Mouse (Mus musculus): ENCODE measurements around the gene Spaca7. TPM values are rescaled to one million over a fixed set of nuclear protein-coding genes. Genes with fewer than 3 reads are reported as not detected.
"Not testable (repeated sequence)": the region's sequence is repeated elsewhere in the genome, so short reads cannot be mapped to it uniquely, and the experiment has no call there.

Spaca7 gene
- polyA plus RNA-seq, 1 experiment = not detected

- Histone ChIP-seq H3K4me1 (ENCODE audit: control insufficient read depth) (no peaks in the 10 kb centered on the region), H3K36me3 (ENCODE audit: control insufficient read depth) (no peaks in the 10 kb centered on the region), H3K9me3 (ENCODE audit: control insufficient read depth, low read length) (no peaks in the 10 kb centered on the region), H3K4me3 (replicated peaks) (no peak overlapping the region), H3K27me3 (ENCODE audit: control insufficient read depth) (peaks cover 2% of the 10 kb centered on the region; the same call in 1 of the 2 replicates)
- TF ChIP-seq TAL1 (IDR thresholded peaks at IDR 0.05; ENCODE audit: low read length) (no peak), GATA1 (IDR thresholded peaks at IDR 0.05; ENCODE audit: low read length) (no peak)
Measured at GRCm38 (mm10) chr8:12548680-12549079, 24.1 kb upstream of the Spaca7 start.

DNA sequence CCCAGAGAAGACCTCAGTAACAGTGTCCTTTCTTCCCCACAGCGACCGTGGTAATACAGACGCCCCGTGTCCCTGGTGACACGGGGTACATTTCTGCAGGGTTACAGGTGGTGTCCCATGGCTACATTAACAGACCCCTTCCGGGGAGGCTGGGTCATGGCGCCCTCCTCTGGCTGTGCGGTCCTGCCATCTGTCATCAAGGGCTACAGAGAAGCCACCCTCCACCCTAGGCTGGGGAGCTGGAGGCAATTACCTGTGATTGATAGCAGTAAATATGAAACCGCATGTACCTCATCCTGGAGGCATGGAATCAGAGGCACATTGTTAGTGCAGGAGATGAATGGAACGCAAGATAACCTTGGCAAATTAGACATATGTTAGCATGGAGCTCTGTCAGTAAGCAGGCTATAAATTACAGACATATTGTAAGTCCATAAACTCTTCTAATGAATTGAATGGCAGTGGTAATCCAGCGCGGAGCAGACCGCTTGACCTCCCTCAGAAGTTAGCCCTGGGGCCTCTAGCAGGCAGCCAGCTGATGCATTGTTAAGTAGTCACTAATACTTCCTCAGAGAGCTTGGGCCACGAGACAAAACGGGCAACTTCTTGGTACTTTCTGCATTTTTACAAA, 17.2 kb upstream of the Spaca7 start:
- H3K4me1 ChIP-seq (ENCODE audit: control insufficient read depth) = no peaks in the 10 kb centered on the region
- no peaks in the 10 kb centered on the region for H3K36me3 ChIP-seq (ENCODE audit: control insufficient read depth)
- TF ChIP-seq GATA1 (IDR thresholded peaks at IDR 0.05; ENCODE audit: low read length) = no peak
- no peak for TF ChIP-seq TAL1 (IDR thresholded peaks at IDR 0.05; ENCODE audit: low read length)
- H3K4me3 ChIP-seq (replicated peaks) = no peak overlapping the region
- no peaks in the 10 kb centered on the region for H3K9me3 ChIP-seq (ENCODE audit: control insufficient read depth, low read length)
- no peaks in the 10 kb centered on the region for H3K27me3 ChIP-seq (ENCODE audit: control insufficient read depth)

DNA sequence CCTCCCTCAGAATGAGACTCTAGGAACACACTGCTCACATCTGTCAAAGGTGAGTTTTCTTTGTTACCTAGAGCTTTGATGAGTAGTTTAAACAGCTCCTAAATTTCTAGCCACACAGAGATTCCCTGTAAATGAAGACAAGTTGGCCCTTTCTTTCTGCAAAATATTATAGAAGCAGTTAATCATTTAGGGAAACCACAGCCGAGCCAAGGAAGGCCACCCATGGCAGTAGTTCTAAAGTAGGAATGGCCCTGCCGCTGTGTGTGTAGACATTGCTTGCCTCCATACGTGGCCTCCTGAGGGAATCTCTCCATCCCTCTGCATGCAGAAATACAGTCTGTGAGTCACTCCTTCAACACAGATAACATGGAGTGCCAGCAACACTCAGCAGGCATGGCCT, 14.0 kb upstream of the Spaca7 start:
- H3K9me3 ChIP-seq (ENCODE audit: control insufficient read depth, low read length) = no peaks in the 10 kb centered on the region
- no peaks in the 10 kb centered on the region for H3K4me1 ChIP-seq (ENCODE audit: control insufficient read depth)
- H3K27me3 ChIP-seq (ENCODE audit: control insufficient read depth) = peaks cover 4% of the 10 kb centered on the region; the same call in 1 of the 2 replicates
- no peaks in the 10 kb centered on the region for H3K36me3 ChIP-seq (ENCODE audit: control insufficient read depth)
- no peak overlapping the region for H3K4me3 ChIP-seq (replicated peaks)
- TF ChIP-seq GATA1 (IDR thresholded peaks at IDR 0.05; ENCODE audit: low read length) (no peak), TAL1 (IDR thresholded peaks at IDR 0.05; ENCODE audit: low read length) (no peak)

- Histone ChIP-seq H3K9me3 (ENCODE audit: control insufficient read depth, low read length) (no peaks in the 10 kb centered on the region), H3K4me3 (replicated peaks) (no peak overlapping the region), H3K27me3 (ENCODE audit: control insufficient read depth) (peaks cover 4% of the 10 kb centered on the region; the same call in 1 of the 2 replicates), H3K36me3 (ENCODE audit: control insufficient read depth) (no peaks in the 10 kb centered on the region), H3K4me1 (ENCODE audit: control insufficient read depth) (no peaks in the 10 kb centered on the region)
- no peak for TF ChIP-seq TAL1 (IDR thresholded peaks at IDR 0.05; ENCODE audit: low read length)
- no peak for TF ChIP-seq GATA1 (IDR thresholded peaks at IDR 0.05; ENCODE audit: low read length)
Measured at GRCm38 (mm10) chr8:12561403-12561960, 11.3 kb upstream of the Spaca7 start.

- H3K9me3 ChIP-seq (ENCODE audit: control insufficient read depth, low read length) = no peaks in the 10 kb centered on the region
- H3K4me3 ChIP-seq (replicated peaks) = no peak overlapping the region
- no peaks in the 10 kb centered on the region for H3K4me1 ChIP-seq (ENCODE audit: control insufficient read depth)
- H3K36me3 ChIP-seq (ENCODE audit: control insufficient read depth) = no peaks in the 10 kb centered on the region
- peaks cover 4% of the 10 kb centered on the region; the same call in 1 of the 2 replicates for H3K27me3 ChIP-seq (ENCODE audit: control insufficient read depth)
- no peak for TF ChIP-seq GATA1 (IDR thresholded peaks at IDR 0.05; ENCODE audit: low read length)
- TF ChIP-seq TAL1 (IDR thresholded peaks at IDR 0.05; ENCODE audit: low read length) = no peak
Measured at GRCm38 (mm10) chr8:12564307-12564706, 8.5 kb upstream of the Spaca7 start.

- H3K4me1 ChIP-seq (ENCODE audit: control insufficient read depth) = no peaks in the 10 kb centered on the region
- no peak overlapping the region for H3K4me3 ChIP-seq (replicated peaks)
- no peaks in the 10 kb centered on the region for H3K36me3 ChIP-seq (ENCODE audit: control insufficient read depth)
- TF ChIP-seq GATA1 (IDR thresholded peaks at IDR 0.05; ENCODE audit: low read length) = no peak
- no peak for TF ChIP-seq TAL1 (IDR thresholded peaks at IDR 0.05; ENCODE audit: low read length)
- peaks cover 4% of the 10 kb centered on the region; the same call in 1 of the 2 replicates for H3K27me3 ChIP-seq (ENCODE audit: control insufficient read depth)
- H3K9me3 ChIP-seq (ENCODE audit: control insufficient read depth, low read length) = no peaks in the 10 kb centered on the region
Measured at GRCm38 (mm10) chr8:12565488-12565887, 7.3 kb upstream of the Spaca7 start.

GRCm38 (mm10) chr8:12566509-12566908, 6.3 kb upstream of the Spaca7 start:
- no peak for TF ChIP-seq TAL1 (IDR thresholded peaks at IDR 0.05; ENCODE audit: low read length)
- no peak for TF ChIP-seq GATA1 (IDR thresholded peaks at IDR 0.05; ENCODE audit: low read length)
- no peaks in the 10 kb centered on the region for H3K9me3 ChIP-seq (ENCODE audit: control insufficient read depth, low read length)

GRCm38 (mm10) chr8:12576003-12576402, 3.2 kb downstream of the Spaca7 start:
- H3K27me3 ChIP-seq (ENCODE audit: control insufficient read depth) = peaks cover 5% of the 10 kb centered on the region; the same call in 1 of the 2 replicates
- no peaks in the 10 kb centered on the region for H3K9me3 ChIP-seq (ENCODE audit: control insufficient read depth, low read length)
- TF ChIP-seq TAL1 (IDR thresholded peaks at IDR 0.05; ENCODE audit: low read length) (no peak), GATA1 (IDR thresholded peaks at IDR 0.05; ENCODE audit: low read length) (no peak)
- H3K4me3 ChIP-seq (replicated peaks) = no peak overlapping the region
- H3K4me1 ChIP-seq (ENCODE audit: control insufficient read depth) = no peaks in the 10 kb centered on the region
- no peaks in the 10 kb centered on the region for H3K36me3 ChIP-seq (ENCODE audit: control insufficient read depth)

More at GRCm38 (mm10) chr8:12566509-12566908, 6.3 kb upstream of the Spaca7 start:
- Histone ChIP-seq H3K4me1 (ENCODE audit: control insufficient read depth) (no peaks in the 10 kb centered on the region), H3K27me3 (ENCODE audit: control insufficient read depth) (peaks cover 4% of the 10 kb centered on the region; the same call in 1 of the 2 replicates), H3K4me3 (replicated peaks) (no peak overlapping the region), H3K36me3 (ENCODE audit: control insufficient read depth) (no peaks in the 10 kb centered on the region)

DNA sequence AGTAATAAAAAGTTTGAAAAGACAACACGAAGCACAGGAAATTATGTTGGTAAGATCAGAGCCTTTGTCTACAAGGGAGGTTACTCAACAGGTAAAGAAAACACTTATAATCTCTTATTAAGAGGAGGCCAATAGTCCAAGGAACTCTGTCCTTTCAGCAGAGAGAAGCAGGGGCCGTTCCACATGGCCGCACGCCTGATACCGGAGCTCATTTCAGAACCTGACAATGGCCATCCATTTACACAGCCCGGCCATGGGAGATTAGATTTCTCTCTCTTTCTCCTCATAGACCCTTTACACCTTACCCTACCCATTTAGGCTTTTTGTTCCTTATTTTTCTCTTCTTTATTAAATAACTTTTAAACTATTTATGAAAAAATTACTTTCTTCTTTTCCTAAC, 3.9 kb downstream of the Spaca7 start:
- H3K27me3 ChIP-seq (ENCODE audit: control insufficient read depth) = peaks cover 5% of the 10 kb centered on the region; the same call in 1 of the 2 replicates
- no peaks in the 10 kb centered on the region for H3K4me1 ChIP-seq (ENCODE audit: control insufficient read depth)
- H3K9me3 ChIP-seq (ENCODE audit: control insufficient read depth, low read length) = no peaks in the 10 kb centered on the region
- H3K36me3 ChIP-seq (ENCODE audit: control insufficient read depth) = no peaks in the 10 kb centered on the region
- H3K4me3 ChIP-seq (replicated peaks) = no peak overlapping the region
- TF ChIP-seq TAL1 (IDR thresholded peaks at IDR 0.05; ENCODE audit: low read length) (no peak), GATA1 (IDR thresholded peaks at IDR 0.05; ENCODE audit: low read length) (no peak)

DNA sequence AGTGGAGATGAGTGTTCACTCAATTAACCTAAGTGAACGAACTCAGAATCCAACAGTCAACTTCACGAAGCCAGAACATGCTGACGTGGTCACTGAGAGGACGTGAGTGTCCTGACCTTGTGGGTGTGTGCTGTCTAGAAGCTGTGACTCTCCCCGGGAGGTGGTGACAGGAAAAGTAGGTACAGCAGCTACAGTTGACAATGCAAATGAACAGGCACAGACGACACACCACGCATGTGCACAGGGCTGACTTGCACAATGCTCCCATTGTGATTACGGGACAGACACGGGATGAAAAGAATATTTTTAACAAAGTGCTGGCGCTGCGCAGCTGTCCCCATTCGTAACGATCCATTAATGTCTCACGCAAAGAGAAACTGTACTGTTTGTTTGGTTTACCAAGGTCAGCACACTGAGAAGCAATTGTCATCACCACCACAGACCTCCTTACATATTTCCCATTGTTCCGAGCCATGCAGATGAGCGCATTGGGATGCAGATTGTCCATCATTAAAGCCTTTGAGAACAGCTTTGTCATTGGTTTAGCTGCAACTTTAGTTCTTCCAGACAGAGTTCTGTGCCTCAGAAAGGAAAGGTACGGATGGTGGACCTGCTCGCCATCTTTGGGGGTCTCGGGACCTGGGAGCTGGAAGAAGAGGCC, 6.6 kb downstream of the Spaca7 start:
- not testable (repeated sequence) for H3K36me3 ChIP-seq (ENCODE audit: control insufficient read depth); H3K4me1 ChIP-seq (ENCODE audit: control insufficient read depth); H3K9me3 ChIP-seq (ENCODE audit: control insufficient read depth, low read length); H3K4me3 ChIP-seq (replicated peaks); H3K27me3 ChIP-seq (ENCODE audit: control insufficient read depth)
